Comparison of ENCODE assay signal across 9 mouse cellular contexts in genomic region chr1:91872388-91873059, GRCm38 (mm10).
DNase-seq lines count a peak whose midpoint lies in the region; ATAC-seq and TF ChIP-seq lines count a peak whose summit lies in the region.
"Had no signal": no experiment of that assay in that cellular context is flagged by ENCODE, and none has a peak within 500 bp of the region (broad histone marks: within the 10 kb centered on the region; RNA-seq: fewer than 3 reads in every experiment).

No protein-coding gene starts in this region.

- H3K9ac ChIP-seq in liver, embryonic 16.5 days (ENCODE audit: low read depth, low read length) = no peak overlapping the region
- no peak overlapping the region for H3K9ac ChIP-seq in kidney, embryonic 15.5 days
- 0 out of 2 replicates have a peak overlapping the region, but pooled peaks have one; percentile 46 for H3K9ac ChIP-seq in midbrain, postnatal 0 days (replicated peaks; ENCODE audit: low read length, poor library complexity, severe bottlenecking)

- no peak for TF ChIP-seq CTCF in midbrain, postnatal 0 days (IDR thresholded peaks at IDR 0.05)

- no peaks in the 10 kb centered on the region for H3K36me3 ChIP-seq in liver, embryonic 16.5 days (ENCODE audit: control insufficient read depth, insufficient read depth)
- H3K36me3 ChIP-seq in kidney, embryonic 15.5 days = no peaks in the 10 kb centered on the region
- H3K36me3 ChIP-seq in midbrain, postnatal 0 days (ENCODE audit: insufficient read depth, low read length) = no peaks in the 10 kb centered on the region

- no peak overlapping the region for H3K27ac ChIP-seq in liver, embryonic 16.5 days (ENCODE audit: low read length)
- peak overlapping the region; percentile 69; the same call in 1 of the 2 replicates for H3K27ac ChIP-seq in kidney, embryonic 15.5 days
- peak overlapping the region; percentile 26; the same call in 1 of the 2 replicates for H3K27ac ChIP-seq in midbrain, postnatal 0 days (ENCODE audit: low read depth, low read length)

- peak; percentile 14 to 18 for DNase-seq in cerebellum, postnatal 36 days
- no peak for DNase-seq in cerebellum, postnatal 4 days (ENCODE audit: low spot score in 2 of 2)
- DNase-seq in liver = no peak
- DNase-seq in midbrain, postnatal 0 days (ENCODE audit: low spot score) = peak; percentile 10
- no peak for DNase-seq in spleen, postnatal 4 days (ENCODE audit: low spot score in 2 of 2)
- no peak for DNase-seq in gastrocnemius, postnatal 4 days (ENCODE audit: low spot score in 2 of 2)
- DNase-seq: gastrocnemius, postnatal 36 days had no signal

- H3K4me1 ChIP-seq in liver, embryonic 16.5 days (ENCODE audit: control insufficient read depth, low read depth, low read length) = no peaks in the 10 kb centered on the region; the same call in 1 of the 2 replicates
- H3K4me1 ChIP-seq in kidney, embryonic 15.5 days = peaks cover 68% of the 10 kb centered on the region
- H3K4me1 ChIP-seq in midbrain, postnatal 0 days (ENCODE audit: insufficient read depth, low read length) = peaks cover 3% of the 10 kb centered on the region; the same call in 1 of the 2 replicates

- no peak overlapping the region for H3K4me3 ChIP-seq in liver, embryonic 16.5 days (ENCODE audit: low read depth, low read length)
- H3K4me3 ChIP-seq in kidney, embryonic 15.5 days (replicated peaks) = no peak overlapping the region
- no peak overlapping the region for H3K4me3 ChIP-seq in midbrain, postnatal 0 days (ENCODE audit: low read depth, low read length)

- WGBS in liver, embryonic 16.5 days (ENCODE audit: insufficient replicate concordance) = 49% methylated on average over 8 of the region's 8 CpGs
- 16% methylated on average over 8 of the region's 8 CpGs for WGBS in kidney, embryonic 15.5 days
- 54% methylated on average over 8 of the region's 8 CpGs for WGBS in midbrain, postnatal 0 days

- ATAC-seq in liver, embryonic 16.5 days (ENCODE audit: low read depth) = peak; percentile 74
- ATAC-seq in kidney, embryonic 15.5 days (replicated peaks; ENCODE audit: low FRiP score) = peak; percentile 49
- ATAC-seq in midbrain, postnatal 0 days (ENCODE audit: low FRiP score) = peak; percentile 49

- H3K9me3 ChIP-seq in liver, embryonic 16.5 days (replicated peaks; ENCODE audit: control insufficient read depth, low read length) = no peaks in the 10 kb centered on the region
- H3K9me3 ChIP-seq in kidney, embryonic 15.5 days (replicated peaks) = no peaks in the 10 kb centered on the region
- no peaks in the 10 kb centered on the region for H3K9me3 ChIP-seq in midbrain, postnatal 0 days (ENCODE audit: low read length)

- no peaks in the 10 kb centered on the region for H3K27me3 ChIP-seq in liver, embryonic 16.5 days (ENCODE audit: control insufficient read depth, insufficient read depth, low read depth, low read length)
- peaks cover 41% of the 10 kb centered on the region for H3K27me3 ChIP-seq in kidney, embryonic 15.5 days
- H3K27me3 ChIP-seq in midbrain, postnatal 0 days (ENCODE audit: insufficient read depth, low read length) = no peaks in the 10 kb centered on the region

- H3K4me2 ChIP-seq in liver, embryonic 16.5 days (ENCODE audit: low read depth, low read length) = no peak overlapping the region
- peak overlapping the region; percentile 31; the same call in 1 of the 2 replicates for H3K4me2 ChIP-seq in kidney, embryonic 15.5 days
- no peak overlapping the region for H3K4me2 ChIP-seq in midbrain, postnatal 0 days (ENCODE audit: low read depth, low read length, poor library complexity, severe bottlenecking)

Comparison
In these comparisons a context has a peak if more than half of its experiments do, and no peak if none do; other contexts are left out.
1. DNase-seq: peak in cerebellum, postnatal 36 days (2 of 2) and midbrain, postnatal 0 days (single experiment); none in cerebellum, postnatal 4 days (0 of 2), liver (single experiment), spleen, postnatal 4 days (0 of 2) and gastrocnemius, postnatal 4 days (0 of 2).
2. Peak in every context shown above with its lines, with median percentiles within 50 percentile points of each other: ATAC-seq.